Mouse (Mus musculus): ENCODE data around the gene Olfr1373. TPM values are rescaled to one million over a fixed set of nuclear protein-coding genes. Genes with fewer than 3 reads are reported as not detected.
"Not testable (repeated sequence)": the region's sequence is repeated elsewhere in the genome, so short reads cannot be mapped to it uniquely, and the experiment has no call there.

Olfr1373 gene
- polyA plus RNA-seq, 1 experiment from 2014 or later = not detected

GRCm38 (mm10) chr11:52116117-52116516, 29.2 kb downstream of the Olfr1373 start:
- not testable (repeated sequence) for H3K27me3 ChIP-seq (ENCODE audit: control insufficient read depth, insufficient read depth, low read depth, low read length); H3K9me3 ChIP-seq (ENCODE audit: control insufficient read depth, low read length); H3K4me2 ChIP-seq (ENCODE audit: low read depth, low read length); H3K9ac ChIP-seq (ENCODE audit: low read length); ATAC-seq (ENCODE audit: low read depth); H3K4me3 ChIP-seq (ENCODE audit: low read length); H3K27ac ChIP-seq (ENCODE audit: low read length); H3K4me1 ChIP-seq (replicated peaks; ENCODE audit: control insufficient read depth, insufficient read depth, low read length)
- peaks cover 63% of the 10 kb centered on the region for H3K36me3 ChIP-seq (ENCODE audit: control insufficient read depth, insufficient read depth, low read length)
- WGBS = 92% methylated on average over 6 of the region's 6 CpGs

- no peak overlapping the region for H3K9ac ChIP-seq (ENCODE audit: low read length)
- peaks cover 60% of the 10 kb centered on the region for H3K36me3 ChIP-seq (ENCODE audit: control insufficient read depth, insufficient read depth, low read length)
- H3K27me3 ChIP-seq (ENCODE audit: control insufficient read depth, insufficient read depth, low read depth, low read length) = no peaks in the 10 kb centered on the region
- WGBS = 91% methylated on average over 3 of the region's 3 CpGs
- no peak overlapping the region for H3K4me2 ChIP-seq (ENCODE audit: low read depth, low read length)
- no peak overlapping the region for H3K4me3 ChIP-seq (ENCODE audit: low read length)
- no peak overlapping the region for H3K27ac ChIP-seq (ENCODE audit: low read length)
- no peaks in the 10 kb centered on the region; the same call in 1 of the 2 replicates for H3K9me3 ChIP-seq (ENCODE audit: control insufficient read depth, low read length)
- H3K4me1 ChIP-seq (replicated peaks; ENCODE audit: control insufficient read depth, insufficient read depth, low read length) = no peaks in the 10 kb centered on the region
- ATAC-seq (ENCODE audit: low read depth) = no peak
These were observed 29.8 kb downstream of the Olfr1373 start for GRCm38 (mm10) chr11:52115479-52115878.

GRCm38 (mm10) chr11:52109421-52109820, 35.9 kb downstream of the Olfr1373 start:
- 67% methylated on average over 1 of the region's 1 CpGs for WGBS
- Histone ChIP-seq H3K9me3 (ENCODE audit: control insufficient read depth, low read length) (no peaks in the 10 kb centered on the region), H3K4me2 (ENCODE audit: low read depth, low read length) (no peak overlapping the region), H3K4me3 (ENCODE audit: low read length) (no peak overlapping the region), H3K27ac (ENCODE audit: low read length) (no peak overlapping the region), H3K36me3 (ENCODE audit: control insufficient read depth, insufficient read depth, low read length) (peaks cover 11% of the 10 kb centered on the region), H3K27me3 (ENCODE audit: control insufficient read depth, insufficient read depth, low read depth, low read length) (no peaks in the 10 kb centered on the region), H3K4me1 (replicated peaks; ENCODE audit: control insufficient read depth, insufficient read depth, low read length) (peaks cover 5% of the 10 kb centered on the region), H3K9ac (ENCODE audit: low read length) (no peak overlapping the region)
- ATAC-seq (ENCODE audit: low read depth) = no peak

- ATAC-seq (ENCODE audit: low read depth) = no peak
- Histone ChIP-seq H3K4me1 (replicated peaks; ENCODE audit: control insufficient read depth, insufficient read depth, low read length) (peaks cover 5% of the 10 kb centered on the region), H3K4me2 (ENCODE audit: low read depth, low read length) (no peak overlapping the region), H3K4me3 (ENCODE audit: low read length) (no peak overlapping the region), H3K36me3 (ENCODE audit: control insufficient read depth, insufficient read depth, low read length) (peaks cover 6% of the 10 kb centered on the region; the same call in 1 of the 2 replicates), H3K9me3 (ENCODE audit: control insufficient read depth, low read length) (no peaks in the 10 kb centered on the region), H3K27me3 (ENCODE audit: control insufficient read depth, insufficient read depth, low read depth, low read length) (no peaks in the 10 kb centered on the region), H3K27ac (ENCODE audit: low read length) (no peak overlapping the region), H3K9ac (ENCODE audit: low read length) (no peak overlapping the region)
- WGBS = 93% methylated on average over 5 of the region's 5 CpGs
These were observed 36.5 kb downstream of the Olfr1373 start for GRCm38 (mm10) chr11:52108796-52109195.

- Histone ChIP-seq H3K27me3 (ENCODE audit: control insufficient read depth, insufficient read depth, low read depth, low read length) (no peaks in the 10 kb centered on the region), H3K9me3 (ENCODE audit: control insufficient read depth, low read length) (no peaks in the 10 kb centered on the region), H3K27ac (ENCODE audit: low read length) (no peak overlapping the region), H3K36me3 (ENCODE audit: control insufficient read depth, insufficient read depth, low read length) (no peaks in the 10 kb centered on the region), H3K4me2 (ENCODE audit: low read depth, low read length) (no peak overlapping the region), H3K9ac (ENCODE audit: low read length) (no peak overlapping the region), H3K4me3 (ENCODE audit: low read length) (no peak overlapping the region), H3K4me1 (replicated peaks; ENCODE audit: control insufficient read depth, insufficient read depth, low read length) (peaks cover 18% of the 10 kb centered on the region)
- no peak for ATAC-seq (ENCODE audit: low read depth)
- 90% methylated on average over 1 of the region's 1 CpGs for WGBS
These were observed 38.9 kb downstream of the Olfr1373 start for GRCm38 (mm10) chr11:52106438-52106837.

- Histone ChIP-seq H3K27me3 (ENCODE audit: control insufficient read depth, insufficient read depth, low read depth, low read length) (no peaks in the 10 kb centered on the region), H3K4me3 (ENCODE audit: low read length) (no peak overlapping the region), H3K27ac (ENCODE audit: low read length) (no peak overlapping the region), H3K4me2 (ENCODE audit: low read depth, low read length) (no peak overlapping the region), H3K9me3 (ENCODE audit: control insufficient read depth, low read length) (no peaks in the 10 kb centered on the region), H3K9ac (ENCODE audit: low read length) (no peak overlapping the region), H3K36me3 (ENCODE audit: control insufficient read depth, insufficient read depth, low read length) (no peaks in the 10 kb centered on the region), H3K4me1 (replicated peaks; ENCODE audit: control insufficient read depth, insufficient read depth, low read length) (peaks cover 22% of the 10 kb centered on the region)
- 75% methylated on average over 2 of the region's 2 CpGs for WGBS
- no peak for ATAC-seq (ENCODE audit: low read depth)
These were observed 39.3 kb downstream of the Olfr1373 start for GRCm38 (mm10) chr11:52106037-52106436.

- no peak for ATAC-seq (ENCODE audit: low read depth)
- no peaks in the 10 kb centered on the region for H3K36me3 ChIP-seq (ENCODE audit: control insufficient read depth, insufficient read depth, low read length)
- H3K4me3 ChIP-seq (ENCODE audit: low read length) = no peak overlapping the region
- peaks cover 27% of the 10 kb centered on the region for H3K4me1 ChIP-seq (replicated peaks; ENCODE audit: control insufficient read depth, insufficient read depth, low read length)
- no peak overlapping the region for H3K9ac ChIP-seq (ENCODE audit: low read length)
- H3K27ac ChIP-seq (ENCODE audit: low read length) = no peak overlapping the region
- H3K9me3 ChIP-seq (ENCODE audit: control insufficient read depth, low read length) = no peaks in the 10 kb centered on the region
- no peaks in the 10 kb centered on the region for H3K27me3 ChIP-seq (ENCODE audit: control insufficient read depth, insufficient read depth, low read depth, low read length)
- no peak overlapping the region for H3K4me2 ChIP-seq (ENCODE audit: low read depth, low read length)
These were observed 39.8 kb downstream of the Olfr1373 start for GRCm38 (mm10) chr11:52105503-52105902.

- no peak for ATAC-seq (ENCODE audit: low read depth)
- Histone ChIP-seq H3K4me1 (replicated peaks; ENCODE audit: control insufficient read depth, insufficient read depth, low read length) (peaks cover 33% of the 10 kb centered on the region), H3K27ac (ENCODE audit: low read length) (no peak overlapping the region), H3K9ac (ENCODE audit: low read length) (no peak overlapping the region), H3K9me3 (ENCODE audit: control insufficient read depth, low read length) (no peaks in the 10 kb centered on the region), H3K4me3 (ENCODE audit: low read length) (no peak overlapping the region), H3K36me3 (ENCODE audit: control insufficient read depth, insufficient read depth, low read length) (no peaks in the 10 kb centered on the region), H3K4me2 (ENCODE audit: low read depth, low read length) (no peak overlapping the region), H3K27me3 (ENCODE audit: control insufficient read depth, insufficient read depth, low read depth, low read length) (no peaks in the 10 kb centered on the region)
- WGBS = 76% methylated on average over 4 of the region's 4 CpGs
These were observed 42.4 kb downstream of the Olfr1373 start for GRCm38 (mm10) chr11:52102977-52103376.

GRCm38 (mm10) chr11:52099771-52100219, 45.5 kb downstream of the Olfr1373 start:
- Histone ChIP-seq H3K36me3 (ENCODE audit: control insufficient read depth, insufficient read depth, low read length) (no peaks in the 10 kb centered on the region), H3K9ac (ENCODE audit: low read length) (peak overlapping the region; percentile 100), H3K27me3 (ENCODE audit: control insufficient read depth, insufficient read depth, low read depth, low read length) (no peaks in the 10 kb centered on the region), H3K9me3 (ENCODE audit: control insufficient read depth, low read length) (no peaks in the 10 kb centered on the region), H3K27ac (ENCODE audit: low read length) (peak overlapping the region; percentile 100), H3K4me2 (ENCODE audit: low read depth, low read length) (peak overlapping the region; percentile 84), H3K4me1 (replicated peaks; ENCODE audit: control insufficient read depth, insufficient read depth, low read length) (peaks cover 33% of the 10 kb centered on the region), H3K4me3 (ENCODE audit: low read length) (peak overlapping the region; percentile 98)
- WGBS = 1% methylated on average over 7 of the region's 7 CpGs
- no peak for ATAC-seq (ENCODE audit: low read depth)

All from lung, embryonic 16.5 days (tissue).